Mouse (Mus musculus) MEL (cell line): ENCODE measurements at regions not wholly inside any gene's neighbourhood (a gene's known extent, or its start where the extent isn't known, plus 50 kb on each side); places are given as distances from the start of the nearest gene placed in this dataset.
"Not testable (repeated sequence)": the region's sequence is repeated elsewhere in the genome, so short reads cannot be mapped to it uniquely, and the experiment has no call there.

Experiments
- DNase-seq: peaks from one replicate; pipeline ENCODE4 v3.0.0; 2011; ENCODE audit warnings: low read depth, low spot score
- H3K27ac ChIP-seq: 2 replicates; pipeline ENCODE4 v1.5.1; 2012; ENCODE audit warnings: low read depth, mild to moderate bottlenecking, control low read depth, low read length, moderate library complexity; ENCODE audit not compliant: control insufficient read depth
- H3K27me3 ChIP-seq, 2 experiments: fragments of 150-350 bp in 1 of 2; sonication (generic) in 1 of 2; 2 replicates each; pipeline ENCODE4 v1.6.1; 2012; ENCODE audit warnings: low read length in 2 of 2, mild to moderate bottlenecking in 2 of 2, improper control_type of control experiment in 1 of 2, moderate library complexity in 1 of 2; ENCODE audit not compliant: insufficient read depth in 2 of 2, control insufficient read depth in 1 of 2
- H3K36me3 ChIP-seq, 2 experiments: 2 replicates each; pipeline ENCODE4 v1.6.1; 2012 to 2014; ENCODE audit warnings: low read length in 2 of 2, improper control_type of control experiment in 1 of 2, inconsistent platforms in 1 of 2, mild to moderate bottlenecking in 1 of 2; ENCODE audit not compliant: insufficient read depth in 2 of 2, control insufficient read depth in 1 of 2
- H3K4me1 ChIP-seq, 2 experiments: fragments of 150-350 bp in 1 of 2; sonication (generic) in 1 of 2; 2 replicates each; pipeline ENCODE4 v1.6.1; 2012; ENCODE audit warnings: low read length in 2 of 2, improper control_type of control experiment in 1 of 2, mild to moderate bottlenecking in 1 of 2; ENCODE audit not compliant: insufficient read depth in 2 of 2, control insufficient read depth in 1 of 2
- H3K4me3 ChIP-seq, 2 experiments: fragments of 150-350 bp in 1 of 2; sonication (generic) in 1 of 2; 2 replicates each; pipeline ENCODE4 v1.5.1; 2012; ENCODE audit warnings: low read depth in 2 of 2, low read length in 2 of 2, mild to moderate bottlenecking in 2 of 2, moderate library complexity in 2 of 2, control low read depth in 1 of 2, improper control_type of control experiment in 1 of 2; ENCODE audit not compliant: control insufficient read depth in 1 of 2, insufficient read depth in 1 of 2
- H3K79me2 ChIP-seq: 2 replicates; pipeline ENCODE4 v1.6.1; 2012; ENCODE audit warnings: mild to moderate bottlenecking, low read length, moderate library complexity; ENCODE audit not compliant: control insufficient read depth, poor library complexity, insufficient read depth
- H3K9ac ChIP-seq: 2 replicates; pipeline ENCODE4 v1.6.1; 2012; ENCODE audit warnings: low read depth, mild to moderate bottlenecking, control low read depth, low read length, moderate library complexity; ENCODE audit not compliant: control insufficient read depth, poor library complexity, severe bottlenecking
- H3K9me3 ChIP-seq: fragments of 150-350 bp; sonication (generic); replicated peaks from 2 replicates; pipeline ENCODE4 v1.6.1; 2012; ENCODE audit warnings: mild to moderate bottlenecking, low read length, improper control_type of control experiment, moderate library complexity; ENCODE audit not compliant: insufficient read depth
- BHLHE40 ChIP-seq: IDR thresholded peaks from 2 replicates; pipeline ENCODE4 v1.6.1; 2012; ENCODE audit warnings: low read depth, mild to moderate bottlenecking, inconsistent platforms, low read length, improper control_type of control experiment, borderline replicate concordance
- CHD1 ChIP-seq: IDR thresholded peaks from 2 replicates; pipeline ENCODE4 v1.6.1; 2012; ENCODE audit warnings: low read depth, mild to moderate bottlenecking, inconsistent platforms, low read length, improper control_type of control experiment
- CHD2 ChIP-seq: IDR thresholded peaks from 2 replicates; pipeline ENCODE4 v1.6.1; 2011; ENCODE audit warnings: low read length, improper control_type of control experiment
- E2F4 ChIP-seq: IDR thresholded peaks from 2 replicates; pipeline ENCODE4 v1.6.1; 2011; ENCODE audit warnings: low read depth, low read length, improper control_type of control experiment, borderline replicate concordance
- GABPA ChIP-seq: IDR thresholded peaks from 2 replicates; pipeline ENCODE4 v1.6.1; 2012; ENCODE audit warnings: low read depth, mild to moderate bottlenecking, inconsistent platforms, low read length, improper control_type of control experiment, moderate library complexity
- HCFC1 ChIP-seq: IDR thresholded peaks from 2 replicates; pipeline ENCODE4 v1.6.1; 2012; ENCODE audit warnings: low read depth, mild to moderate bottlenecking, inconsistent platforms, low read length, improper control_type of control experiment, moderate library complexity
- KAT2A ChIP-seq: conservative IDR thresholded peaks from 2 replicates; pipeline ENCODE4 v1.6.1; 2012; ENCODE audit warnings: low read depth, low read length, improper control_type of control experiment, inconsistent platforms
- MAX ChIP-seq: IDR thresholded peaks from 2 replicates; pipeline ENCODE4 v1.6.1; 2011; ENCODE audit warnings: low read length, improper control_type of control experiment
- MEF2A ChIP-seq: IDR thresholded peaks from 2 replicates; pipeline ENCODE4 v1.6.1; 2014; ENCODE audit warnings: low read depth, mild to moderate bottlenecking, inconsistent platforms, low read length, improper control_type of control experiment; ENCODE audit not compliant: poor library complexity, insufficient replicate concordance, severe bottlenecking; ENCODE audit errors: extremely low read depth
- MYB ChIP-seq: IDR thresholded peaks from 2 replicates; pipeline ENCODE4 v1.6.1; 2011; ENCODE audit warnings: mild to moderate bottlenecking, low read depth, low read length, improper control_type of control experiment
- MYC ChIP-seq: IDR thresholded peaks from 2 replicates; pipeline ENCODE4 v1.6.1; 2011; ENCODE audit warnings: low read depth, mild to moderate bottlenecking, low read length, improper control_type of control experiment, moderate library complexity
- NRF1 ChIP-seq: IDR thresholded peaks from 2 replicates; pipeline ENCODE4 v1.6.1; 2014; ENCODE audit warnings: low read depth, mild to moderate bottlenecking, inconsistent platforms, low read length, improper control_type of control experiment, moderate library complexity; ENCODE audit not compliant: poor library complexity, insufficient read depth, severe bottlenecking
- POLR2AphosphoS5 ChIP-seq: IDR thresholded peaks from 2 replicates; pipeline ENCODE4 v1.6.1; 2012; ENCODE audit warnings: low read depth, borderline replicate concordance, mild to moderate bottlenecking, inconsistent platforms, low read length, moderate library complexity, mixed read lengths
- UBTF ChIP-seq: IDR thresholded peaks from 2 replicates; pipeline ENCODE4 v1.6.1; 2012; ENCODE audit warnings: low read depth, mild to moderate bottlenecking, inconsistent platforms, low read length, improper control_type of control experiment, moderate library complexity, borderline replicate concordance; ENCODE audit not compliant: insufficient read depth
- USF2 ChIP-seq, 2 experiments: IDR thresholded peaks; 2 replicates each; pipeline ENCODE4 v1.6.1; 2011 to 2012; ENCODE audit warnings: improper control_type of control experiment in 2 of 2, low read length in 2 of 2, borderline replicate concordance in 1 of 2, inconsistent platforms in 1 of 2, low read depth in 1 of 2, mild to moderate bottlenecking in 1 of 2; ENCODE audit not compliant: insufficient read depth in 1 of 2
- ZC3H11A ChIP-seq: IDR thresholded peaks from 2 replicates; pipeline ENCODE4 v1.6.1; 2012; ENCODE audit warnings: low read depth, mild to moderate bottlenecking, inconsistent platforms, low read length, improper control_type of control experiment
- ZKSCAN1 ChIP-seq: IDR thresholded peaks from 2 replicates; pipeline ENCODE4 v1.6.1; 2012; ENCODE audit warnings: low read depth, mild to moderate bottlenecking, inconsistent platforms, low read length, improper control_type of control experiment, moderate library complexity
- ZNF384 ChIP-seq: IDR thresholded peaks from 2 replicates; pipeline ENCODE4 v1.6.1; 2012; ENCODE audit warnings: low read depth, mild to moderate bottlenecking, inconsistent platforms, low read length, improper control_type of control experiment

GRCm38 (mm10) chr8:118209301-118209700 is 74.2 kb upstream of the Cdh13 start:
- not testable (repeated sequence) for H3K27ac ChIP-seq, H3K27me3 ChIP-seq, H3K9ac ChIP-seq, H3K4me3 ChIP-seq, H3K36me3 ChIP-seq, H3K9me3 ChIP-seq, DNase-seq, H3K79me2 ChIP-seq, H3K4me1 ChIP-seq

- no peaks in the 10 kb centered on the region for H3K79me2 ChIP-seq
- DNase-seq, result no peak
- H3K9me3 ChIP-seq, result no peaks in the 10 kb centered on the region
- no peak overlapping the region for H3K4me3 ChIP-seq
- TF ChIP-seq CHD1 (no peak), ZNF384 (no peak), USF2 (IDR thresholded peaks at IDR 0.05; ENCODE audit: borderline replicate concordance in 1 of 2, insufficient read depth in 1 of 2, low read depth in 1 of 2, low read length in 2 of 2) (no peak), MYC (no peak), KAT2A (no peak), MYB (no peak), ZKSCAN1 (no peak), UBTF (no peak), CHD2 (no peak), GABPA (no peak), HCFC1 (no peak), MEF2A (no peak), ZC3H11A (no peak)
- TF ChIP-seq, all 39 proteins: peak for 0
- Histone ChIP-seq H3K9ac (no peak overlapping the region), H3K4me1 (no peaks in the 10 kb centered on the region), H3K27me3 (no peaks in the 10 kb centered on the region), H3K36me3 (no peaks in the 10 kb centered on the region), H3K27ac (no peak overlapping the region)
Measured at GRCm38 (mm10) chr8:118190866-118191265, 92.7 kb upstream of the Cdh13 start.

DNA sequence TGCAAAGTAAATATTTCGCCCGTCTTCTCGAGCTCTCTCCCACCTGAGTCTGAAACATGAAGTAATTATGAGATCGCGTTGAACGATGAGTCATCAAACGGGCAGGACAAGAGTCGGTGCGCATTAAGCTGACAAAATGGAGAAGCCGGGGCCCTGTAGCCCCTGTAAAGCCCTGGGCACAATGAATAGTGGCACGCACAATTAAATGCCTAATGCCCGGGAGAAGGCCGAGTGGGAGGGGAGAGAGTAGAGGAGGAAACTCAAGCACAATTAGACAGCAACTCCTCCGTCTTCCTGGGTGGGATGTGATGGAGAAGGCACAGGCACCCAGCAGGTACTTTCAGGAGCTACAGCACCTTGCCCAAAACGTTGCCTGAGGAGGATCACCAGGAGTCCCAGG is 94.3 kb upstream of the Cdh13 start:
- Histone ChIP-seq H3K9ac (no peak overlapping the region), H3K4me3 (no peak overlapping the region), H3K27ac (no peak overlapping the region), H3K27me3 (no peaks in the 10 kb centered on the region), H3K36me3 (no peaks in the 10 kb centered on the region), H3K4me1 (no peaks in the 10 kb centered on the region), H3K9me3 (no peaks in the 10 kb centered on the region), H3K79me2 (no peaks in the 10 kb centered on the region)
- no peak for DNase-seq
- TF ChIP-seq NRF1 (no peak), E2F4 (no peak), GABPA (no peak), BHLHE40 (no peak), POLR2AphosphoS5 (no peak), MAX (no peak)
